Mouse (Mus musculus): ENCODE results near the gene Rnf44. TPM values are rescaled to one million over a fixed set of nuclear protein-coding genes. Genes with fewer than 3 reads are reported as not detected.

The Rnf44 gene
- polyA plus RNA-seq (2012; fragmentation: generic; extraction: Trizol) = 43.7 TPM

GRCm38 (mm10) chr13:54693558-54694347 is at the start of gene Rnf44:
Gene Rnf44 (minus strand): TSS chr13:54693907.
- Histone ChIP-seq H3K79me2 (ENCODE audit: control insufficient read depth, insufficient read depth) (peaks cover 46% of the 10 kb centered on the region), H3K27me3 (ENCODE audit: control insufficient read depth, insufficient read depth, insufficient read length) (no peaks in the 10 kb centered on the region), H3K4me3 (peak within 1 kb of the TSS; percentile 88), H3K4me2 (ENCODE audit: low read depth) (peak within 1 kb of the TSS; percentile 99), H3K36me3 (ENCODE audit: control insufficient read depth, insufficient read depth) (no peaks in the 10 kb centered on the region), H3ac (ENCODE audit: control insufficient read depth, insufficient read length) (peak within 1 kb of the TSS; percentile 80)
- TF ChIP-seq MYOD1 (IDR thresholded peaks at IDR 0.05; ENCODE audit: control insufficient read depth in 1 of 3, insufficient read length in 2 of 3, low read depth in 2 of 3) (peak in 1 of 3 experiments; percentile 44), TCF12 (IDR thresholded peaks at IDR 0.05; ENCODE audit: insufficient read depth, poor library complexity, severe bottlenecking) (no peak), POLR2A (IDR thresholded peaks at IDR 0.05; ENCODE audit: insufficient read length, low read depth) (peak; percentile 66), REST (IDR thresholded peaks at IDR 0.05; ENCODE audit: insufficient read depth, insufficient read length) (no peak), MYOG (IDR thresholded peaks at IDR 0.05; ENCODE audit: control insufficient read depth in 1 of 3, insufficient read depth in 1 of 3, insufficient read length in 2 of 3, low read depth in 2 of 3) (peak in 1 of 3 experiments; percentile 42), SRF (IDR thresholded peaks at IDR 0.05; ENCODE audit: control insufficient read depth, insufficient read length, low read depth) (peak; percentile 42), POLR2AphosphoS2 (IDR thresholded peaks at IDR 0.05; ENCODE audit: insufficient read length, low read depth) (peak; percentile 45)

GRCm38 (mm10) chr13:54738213-54738601 is 44.5 kb upstream of the Rnf44 start:
- Histone ChIP-seq H3K36me3 (ENCODE audit: control insufficient read depth, insufficient read depth) (no peaks in the 10 kb centered on the region), H3K4me2 (ENCODE audit: low read depth) (no peak overlapping the region), H3K4me3 (no peak overlapping the region), H3ac (ENCODE audit: control insufficient read depth, insufficient read length) (no peak overlapping the region), H3K79me2 (ENCODE audit: control insufficient read depth, insufficient read depth) (no peaks in the 10 kb centered on the region), H3K27me3 (ENCODE audit: control insufficient read depth, insufficient read depth, insufficient read length) (peaks cover 74% of the 10 kb centered on the region)
- TF ChIP-seq CEBPB (IDR thresholded peaks at IDR 0.05; ENCODE audit: insufficient read depth, poor library complexity, severe bottlenecking) (no peak), POLR2AphosphoS2 (IDR thresholded peaks at IDR 0.05; ENCODE audit: insufficient read length, low read depth) (no peak), POLR2A (IDR thresholded peaks at IDR 0.05; ENCODE audit: insufficient read length, low read depth) (no peak), MYOD1 (IDR thresholded peaks at IDR 0.05; ENCODE audit: control insufficient read depth in 1 of 3, insufficient read length in 2 of 3, low read depth in 2 of 3) (no peak), USF1 (IDR thresholded peaks at IDR 0.05; ENCODE audit: low read depth) (no peak), TCF3 (IDR thresholded peaks at IDR 0.05; ENCODE audit: insufficient read length, low read depth) (no peak), MAX (IDR thresholded peaks at IDR 0.05; ENCODE audit: low read depth) (no peak), TCF12 (IDR thresholded peaks at IDR 0.05; ENCODE audit: insufficient read depth, poor library complexity, severe bottlenecking) (no peak), E2F4 (IDR thresholded peaks at IDR 0.05; ENCODE audit: insufficient read depth) (no peak), SRF (IDR thresholded peaks at IDR 0.05; ENCODE audit: control insufficient read depth, insufficient read length, low read depth) (no peak), MYOG (IDR thresholded peaks at IDR 0.05; ENCODE audit: control insufficient read depth in 1 of 3, insufficient read depth in 1 of 3, insufficient read length in 2 of 3, low read depth in 2 of 3) (no peak), REST (IDR thresholded peaks at IDR 0.05; ENCODE audit: insufficient read depth, insufficient read length) (no peak)

GRCm38 (mm10) chr13:54737488-54738212 is 43.9 kb upstream of the Rnf44 start:
- Histone ChIP-seq H3K36me3 (ENCODE audit: control insufficient read depth, insufficient read depth) (no peaks in the 10 kb centered on the region), H3ac (ENCODE audit: control insufficient read depth, insufficient read length) (no peak overlapping the region), H3K79me2 (ENCODE audit: control insufficient read depth, insufficient read depth) (no peaks in the 10 kb centered on the region), H3K27me3 (ENCODE audit: control insufficient read depth, insufficient read depth, insufficient read length) (peaks cover 74% of the 10 kb centered on the region), H3K4me2 (ENCODE audit: low read depth) (no peak overlapping the region), H3K4me3 (no peak overlapping the region)
- TF ChIP-seq POLR2AphosphoS2 (IDR thresholded peaks at IDR 0.05; ENCODE audit: insufficient read length, low read depth) = no peak
- no peak for TF ChIP-seq MYOD1 (IDR thresholded peaks at IDR 0.05; ENCODE audit: control insufficient read depth in 1 of 3, insufficient read length in 2 of 3, low read depth in 2 of 3)
- TF ChIP-seq TCF3 (IDR thresholded peaks at IDR 0.05; ENCODE audit: insufficient read length, low read depth) = no peak

GRCm38 (mm10) chr13:54736931-54737330 is 43.2 kb upstream of the Rnf44 start:
- H3ac ChIP-seq (ENCODE audit: control insufficient read depth, insufficient read length) = no peak overlapping the region
- H3K36me3 ChIP-seq (ENCODE audit: control insufficient read depth, insufficient read depth) = no peaks in the 10 kb centered on the region
- H3K4me2 ChIP-seq (ENCODE audit: low read depth) = no peak overlapping the region
- no peaks in the 10 kb centered on the region for H3K79me2 ChIP-seq (ENCODE audit: control insufficient read depth, insufficient read depth)
- TF ChIP-seq SRF (IDR thresholded peaks at IDR 0.05; ENCODE audit: control insufficient read depth, insufficient read length, low read depth) (no peak), MAX (IDR thresholded peaks at IDR 0.05; ENCODE audit: low read depth) (no peak), USF1 (IDR thresholded peaks at IDR 0.05; ENCODE audit: low read depth) (no peak), MYOG (IDR thresholded peaks at IDR 0.05; ENCODE audit: control insufficient read depth in 1 of 3, insufficient read depth in 1 of 3, insufficient read length in 2 of 3, low read depth in 2 of 3) (no peak), POLR2A (IDR thresholded peaks at IDR 0.05; ENCODE audit: insufficient read length, low read depth) (no peak), TCF12 (IDR thresholded peaks at IDR 0.05; ENCODE audit: insufficient read depth, poor library complexity, severe bottlenecking) (no peak), E2F4 (IDR thresholded peaks at IDR 0.05; ENCODE audit: insufficient read depth) (no peak), POLR2AphosphoS2 (IDR thresholded peaks at IDR 0.05; ENCODE audit: insufficient read length, low read depth) (no peak), REST (IDR thresholded peaks at IDR 0.05; ENCODE audit: insufficient read depth, insufficient read length) (no peak), CEBPB (IDR thresholded peaks at IDR 0.05; ENCODE audit: insufficient read depth, poor library complexity, severe bottlenecking) (no peak), MYOD1 (IDR thresholded peaks at IDR 0.05; ENCODE audit: control insufficient read depth in 1 of 3, insufficient read length in 2 of 3, low read depth in 2 of 3) (no peak), TCF3 (IDR thresholded peaks at IDR 0.05; ENCODE audit: insufficient read length, low read depth) (no peak)
- no peak overlapping the region for H3K4me3 ChIP-seq
- H3K27me3 ChIP-seq (ENCODE audit: control insufficient read depth, insufficient read depth, insufficient read length) = peaks cover 76% of the 10 kb centered on the region

All from myocyte (in vitro differentiated cells).